Mouse (Mus musculus): ENCODE measurements at regions not wholly inside any gene's neighbourhood (a gene's known extent, or its start where the extent isn't known, plus 50 kb on each side); places are given as distances from the start of the nearest gene placed in this dataset.

DNA sequence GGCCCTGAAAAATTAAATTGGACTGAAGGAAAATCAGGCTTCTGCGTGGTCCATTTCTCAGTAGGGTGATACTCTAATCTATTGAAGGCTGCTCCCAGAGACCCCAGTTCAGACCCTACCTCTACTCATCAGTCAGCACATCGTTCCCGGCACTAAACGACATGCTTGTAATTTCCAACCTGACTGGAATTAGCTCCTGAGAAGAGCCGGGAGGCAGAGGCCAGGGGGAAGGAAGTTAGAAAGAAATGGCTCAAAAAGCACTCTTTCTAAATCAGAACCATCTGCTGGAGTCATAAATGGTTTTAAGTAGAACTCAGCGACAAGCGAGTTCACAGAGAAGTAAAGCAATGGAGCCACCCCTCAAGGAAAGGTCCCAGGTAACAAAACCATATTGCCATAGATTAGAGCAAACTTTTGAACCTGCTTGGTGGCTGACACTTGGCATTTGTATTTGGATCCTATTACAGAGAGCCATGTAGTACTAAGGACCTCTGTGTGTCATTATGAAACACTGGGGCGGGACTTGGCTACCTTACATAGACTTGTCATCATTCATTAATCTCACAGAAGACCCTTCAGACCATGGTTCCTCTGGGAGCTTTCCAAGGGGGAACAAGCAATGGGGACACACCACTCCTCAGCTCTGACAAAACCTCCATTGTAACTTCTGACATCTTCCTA, 189.3 kb upstream of the BC052040 start:
- TF ChIP-seq EP300 (IDR thresholded peaks at IDR 0.05; ENCODE audit: low read depth) (no peak), CTCF (IDR thresholded peaks at IDR 0.05; ENCODE audit: low read depth) (no peak)
